Mouse (Mus musculus): ENCODE results near the gene Kif5a.
"Not testable (repeated sequence)": the region's sequence is repeated elsewhere in the genome, so short reads cannot be mapped to it uniquely, and the experiment has no call there.

Gene Kif5a

GRCm38 (mm10) chr10:127262548-127263398, at the start of gene Kif5a:
TSS of gene Kif5a (minus strand) at chr10:127263348.
- no peak for DNase-seq (ENCODE audit: extremely low spot score, low read depth, low spot score)

- no peak for DNase-seq (ENCODE audit: extremely low spot score, low read depth, low spot score)
Observed at GRCm38 (mm10) chr10:127312858-127313257, 49.7 kb upstream of the Kif5a start.

DNA sequence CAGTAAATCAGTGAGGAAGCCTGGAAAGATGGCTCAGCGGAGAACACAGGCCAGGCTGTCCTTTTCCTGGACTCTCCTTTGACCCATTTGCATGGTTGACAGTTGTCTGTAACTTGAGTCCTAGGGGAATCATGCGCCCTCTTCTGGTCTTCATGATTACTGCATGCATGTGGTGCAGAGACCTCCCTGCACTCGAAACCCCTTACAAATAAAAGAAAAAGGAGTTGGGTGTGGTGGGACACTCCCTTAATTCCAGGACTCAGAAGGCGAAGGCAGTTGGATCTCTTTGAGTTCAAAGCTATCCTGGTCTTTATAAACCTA, 49.2 kb upstream of the Kif5a start:
- peak; percentile 98 for DNase-seq (ENCODE audit: extremely low spot score, low read depth, low spot score)

- peak; percentile 85 for DNase-seq (ENCODE audit: extremely low spot score, low read depth, low spot score)
Observed at GRCm38 (mm10) chr10:127311476-127312355, 48.6 kb upstream of the Kif5a start, which contains the start of gene Mars. TSS of gene Mars (minus strand) at chr10:127311786.

GRCm38 (mm10) chr10:127310523-127311475, 47.7 kb upstream of the Kif5a start:
- DNase-seq (ENCODE audit: extremely low spot score, low read depth, low spot score) = no peak

GRCm38 (mm10) chr10:127309167-127309566, 46.0 kb upstream of the Kif5a start:
- not testable (repeated sequence) for DNase-seq (ENCODE audit: extremely low spot score, low read depth, low spot score)

- no peak for DNase-seq (ENCODE audit: extremely low spot score, low read depth, low spot score)
Observed at GRCm38 (mm10) chr10:127303136-127303535, 40.0 kb upstream of the Kif5a start.

GRCm38 (mm10) chr10:127300361-127300760, 37.2 kb upstream of the Kif5a start:
- DNase-seq (ENCODE audit: extremely low spot score, low read depth, low spot score) = no peak

GRCm38 (mm10) chr10:127297015-127297871, 34.1 kb upstream of the Kif5a start:
- DNase-seq (ENCODE audit: extremely low spot score, low read depth, low spot score) = no peak

GRCm38 (mm10) chr10:127295986-127296794, 33.0 kb upstream of the Kif5a start:
- no peak for DNase-seq (ENCODE audit: extremely low spot score, low read depth, low spot score)

DNA sequence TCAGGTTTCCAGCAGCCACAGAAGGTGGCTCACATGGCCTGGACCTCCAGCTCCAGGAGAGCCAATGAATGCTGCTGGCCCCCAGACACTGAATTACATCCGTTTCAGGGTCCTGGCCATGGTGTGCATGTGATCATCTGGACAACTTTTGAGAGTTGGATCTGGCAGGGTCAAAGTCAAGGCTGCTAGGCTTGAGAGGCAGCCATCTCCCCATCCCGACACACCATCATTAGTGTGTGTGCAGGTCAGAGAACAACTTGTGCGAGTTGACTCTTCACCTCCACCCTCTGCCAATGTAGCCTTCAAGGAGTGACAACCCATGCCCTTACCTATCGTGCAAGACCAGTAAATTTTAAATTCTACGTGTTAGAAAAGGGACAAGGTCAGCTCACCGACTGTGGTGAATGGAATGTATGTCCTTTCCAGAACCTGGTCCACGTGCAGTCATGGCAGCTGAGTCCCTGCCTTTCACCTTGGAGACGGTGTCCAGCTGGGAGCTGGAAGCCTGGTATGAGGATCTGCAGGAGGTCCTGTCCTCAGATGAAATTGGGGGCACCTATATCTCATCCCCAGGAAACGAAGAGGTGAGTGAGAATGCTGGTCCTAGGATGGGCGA, 31.9 kb upstream of the Kif5a start:
- no peak for DNase-seq (ENCODE audit: extremely low spot score, low read depth, low spot score)

GRCm38 (mm10) chr10:127293590-127294113, 30.5 kb upstream of the Kif5a start:
- no peak for DNase-seq (ENCODE audit: extremely low spot score, low read depth, low spot score)

DNA sequence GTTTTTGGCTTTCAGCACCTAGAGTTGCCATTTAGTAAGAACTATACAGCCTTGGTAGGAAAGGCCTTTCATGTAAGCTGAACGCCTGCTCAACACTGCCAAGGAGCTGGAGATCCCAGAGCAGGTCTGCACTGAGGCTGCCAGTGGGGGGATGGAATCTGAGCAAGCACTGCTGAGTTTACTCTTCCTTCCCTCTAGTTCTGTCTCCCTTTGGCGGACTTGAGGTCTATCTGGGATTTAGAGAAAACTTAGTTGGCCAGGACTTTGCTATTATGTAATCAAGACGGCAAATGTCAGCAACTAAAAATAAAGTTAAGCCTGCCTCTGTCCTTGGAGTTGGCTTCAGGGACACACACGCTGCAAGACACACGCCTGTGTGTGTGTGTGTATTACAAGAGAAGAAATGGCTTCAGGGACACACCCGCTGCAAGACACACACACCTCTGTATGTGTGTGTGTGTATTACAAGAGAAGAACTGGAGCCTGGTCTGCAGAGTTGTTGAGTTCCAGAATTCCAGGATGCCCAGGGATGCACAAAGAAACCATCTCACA, 29.9 kb upstream of the Kif5a start:
- no peak for DNase-seq (ENCODE audit: extremely low spot score, low read depth, low spot score)

DNA sequence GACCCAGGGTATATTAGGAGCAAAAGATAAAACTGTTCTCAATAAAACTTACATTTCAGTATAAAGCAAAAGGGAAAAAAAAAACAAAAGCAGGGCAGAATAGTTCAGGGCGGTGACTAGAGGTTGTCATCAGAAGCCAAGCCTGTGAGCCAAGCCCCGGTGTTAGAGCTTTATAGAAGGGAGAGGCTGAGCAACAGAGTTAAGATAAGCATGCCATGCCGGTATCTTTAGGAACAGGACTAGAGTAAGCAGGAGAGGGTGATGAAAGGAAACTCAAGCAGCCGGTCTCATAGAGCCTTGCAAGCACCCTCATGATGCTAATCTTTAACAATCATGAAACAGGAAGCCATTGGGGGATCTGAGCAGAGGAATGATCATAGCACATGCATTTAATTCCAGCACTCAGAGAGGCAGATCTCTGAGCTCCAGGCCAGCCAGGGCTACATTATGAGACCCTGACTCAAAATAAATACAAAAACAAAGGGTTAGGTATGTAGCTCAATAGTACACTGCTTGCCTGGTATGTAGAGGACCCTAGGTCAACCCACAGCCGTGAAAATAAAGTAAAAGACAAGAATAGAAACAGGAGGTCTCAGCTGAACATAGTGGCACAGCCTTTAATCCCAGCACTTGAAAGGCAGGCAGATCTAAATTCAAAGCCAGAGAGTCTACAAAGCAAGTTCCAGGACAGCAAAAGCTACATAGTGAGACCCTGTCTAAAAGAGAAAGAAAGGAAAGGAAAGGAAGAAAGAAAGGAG, 28.9 kb upstream of the Kif5a start:
- DNase-seq (ENCODE audit: extremely low spot score, low read depth, low spot score) = no peak

- peak; percentile 63 for DNase-seq (ENCODE audit: extremely low spot score, low read depth, low spot score)
Observed at GRCm38 (mm10) chr10:127290930-127291880, 28.1 kb upstream of the Kif5a start.

- peak; percentile 95 for DNase-seq (ENCODE audit: extremely low spot score, low read depth, low spot score)
Observed at GRCm38 (mm10) chr10:127290307-127290929, 27.3 kb upstream of the Kif5a start.
